Mouse (Mus musculus) megakaryocyte progenitor cell, adult 5-6 weeks (primary cell): Measurements from ENCODE around the gene Gm20479. TPM values are rescaled to one million over a fixed set of nuclear protein-coding genes. Genes with fewer than 3 reads are reported as not detected.

Experiments
- ATAC-seq: replicated peaks from 2 replicates; pipeline ENCODE4 v1.8.0; 2016; ENCODE audit warnings: mild to moderate bottlenecking, moderate TSS enrichment, inconsistent platforms; ENCODE audit not compliant: poor library complexity
- total RNA-seq, 2 experiments: library from RNA; stranded (forward) in 1 of 2; stranded (reverse) in 1 of 2; fragments of 157-497, 149-512 nt in 1 of 2; fragments of 200-1000 nt in 1 of 2; gene quantifications; 2 replicates each; pipeline versions ENCODE4 v1.2.3 to v1.2.4; 2015 to 2017

The Gm20479 gene
- total RNA-seq, 2 experiments from 2014 or later: not detected

DNA sequence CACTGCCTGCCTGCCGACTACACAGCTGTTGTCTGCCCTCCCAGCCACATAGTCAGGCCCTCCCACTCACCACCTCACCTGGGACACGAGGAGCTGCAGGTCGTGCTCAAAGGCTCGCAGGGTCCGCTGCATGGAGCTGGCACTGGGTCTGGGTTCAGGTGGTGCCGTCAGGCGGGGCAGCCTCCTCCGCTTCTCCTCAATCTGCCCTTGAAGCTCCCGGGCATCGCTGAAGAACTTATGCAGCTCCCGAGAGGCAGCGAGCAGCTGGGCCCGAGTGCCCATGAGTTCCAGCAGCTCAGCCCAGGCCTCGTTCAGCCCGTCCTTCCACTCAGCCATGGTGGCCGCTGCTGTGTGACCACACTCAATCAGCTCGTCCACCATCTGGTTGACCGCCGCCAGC, 11.9 kb upstream of the Gm20479 start:
- no peak for ATAC-seq

DNA sequence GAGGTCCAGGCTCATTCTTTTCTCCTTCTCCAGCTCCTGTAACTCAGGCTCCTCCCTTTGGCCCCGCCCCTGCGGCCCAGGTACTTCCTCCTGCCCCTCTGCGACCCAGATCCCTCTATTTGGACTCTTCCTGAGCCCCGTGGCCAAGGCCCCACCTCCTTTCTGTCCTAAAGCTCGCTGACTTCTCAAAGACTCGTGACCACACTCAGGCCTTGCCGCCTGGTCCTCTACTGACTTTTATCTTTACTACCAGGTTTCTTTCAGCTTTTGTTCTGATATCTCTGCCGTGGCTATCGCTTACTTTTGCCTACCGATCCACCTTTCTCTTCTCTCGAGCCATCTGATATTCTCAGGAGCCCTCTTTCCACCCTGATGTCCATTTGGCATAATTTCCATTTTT, 10.8 kb upstream of the Gm20479 start:
- ATAC-seq: peak; percentile 55

DNA sequence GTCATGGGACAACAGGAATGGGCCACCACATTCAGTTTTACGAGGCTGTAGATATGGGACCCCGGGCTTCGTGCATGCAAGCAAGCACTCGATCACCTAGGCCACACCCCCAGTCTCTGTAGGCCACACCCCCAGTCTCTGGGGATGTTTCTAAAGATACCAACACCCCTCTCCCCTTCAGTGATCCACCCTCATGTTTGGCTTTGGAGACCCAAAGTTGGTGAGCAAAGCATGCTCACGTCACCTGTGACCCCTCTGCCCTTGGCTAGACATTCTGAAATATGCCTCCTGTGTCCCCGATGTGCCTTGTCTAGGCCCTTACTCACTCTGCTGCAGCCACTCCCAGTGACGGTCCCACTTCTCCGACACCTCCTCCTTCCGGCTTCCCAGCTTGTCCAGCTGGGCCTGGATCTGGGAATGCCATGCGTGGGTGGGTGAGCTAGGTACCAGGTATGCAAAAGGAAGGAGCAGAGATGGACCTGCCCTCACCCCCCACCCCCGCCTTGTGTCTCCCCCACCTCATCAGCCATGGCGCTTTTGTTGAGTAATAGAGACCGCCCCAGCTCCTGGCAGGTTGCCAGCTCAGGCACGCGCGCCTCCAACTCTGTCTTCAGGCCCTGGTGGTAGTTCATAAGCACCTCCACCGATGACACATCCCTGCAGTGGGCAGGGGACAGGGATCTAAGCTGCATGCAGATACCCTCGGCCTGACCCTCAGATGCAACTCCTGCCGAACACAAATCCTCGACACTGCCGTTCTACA, 9.0 kb upstream of the Gm20479 start:
- no peak for ATAC-seq

DNA sequence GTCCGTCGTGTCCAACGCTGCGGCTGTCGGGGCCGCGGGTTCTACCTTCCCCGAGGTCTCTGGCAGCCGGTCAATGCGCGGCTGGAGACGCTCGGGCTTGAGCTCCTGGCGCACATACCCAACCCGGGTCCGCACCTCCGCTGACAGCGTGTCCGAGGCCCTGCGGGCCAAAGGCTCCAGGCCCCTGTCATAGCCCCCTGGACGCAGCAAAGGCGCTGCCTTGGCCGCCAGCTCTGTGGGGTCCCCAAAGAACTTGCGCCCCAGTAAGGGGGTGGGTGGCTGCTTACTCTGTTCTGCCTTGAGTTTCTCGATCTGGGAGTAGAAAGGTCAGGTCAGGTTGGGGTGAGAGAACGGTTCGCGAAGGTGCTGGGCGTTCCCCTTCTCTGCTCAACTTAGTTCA, 7.2 kb upstream of the Gm20479 start:
- ATAC-seq: no peak

DNA sequence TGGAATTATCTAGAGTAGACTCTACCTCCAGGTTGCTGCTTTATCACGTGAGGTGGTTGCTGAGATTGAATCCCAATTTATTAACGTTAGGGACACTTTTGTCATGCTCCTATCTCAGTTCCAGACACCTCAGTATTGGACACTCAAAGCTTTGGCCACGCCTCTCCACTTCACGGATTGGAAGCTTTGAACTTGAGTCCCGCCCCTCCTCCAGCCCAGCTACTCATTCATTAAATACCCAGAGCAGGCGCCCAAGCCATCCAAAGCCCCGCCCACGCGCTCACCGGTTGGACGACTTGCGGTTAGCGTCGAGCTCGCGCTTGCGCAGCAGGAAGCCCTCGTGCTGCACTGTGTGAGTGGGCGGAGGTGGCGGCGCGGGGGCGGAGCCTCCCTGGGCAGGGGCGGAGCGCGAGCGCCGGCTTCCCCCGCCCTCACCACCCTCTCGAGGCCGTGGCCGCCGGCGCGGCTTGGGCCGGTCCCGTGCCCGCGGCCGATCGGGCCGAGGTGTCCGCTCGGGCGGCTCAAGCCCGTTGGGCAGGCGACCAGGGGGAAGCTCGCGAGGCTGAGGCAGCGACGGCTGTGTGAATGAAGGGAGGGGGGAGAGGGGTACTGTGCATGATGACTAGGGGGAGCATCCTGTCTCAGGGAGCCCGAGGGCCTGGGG, 4.2 kb upstream of the Gm20479 start:
- ATAC-seq: peak; percentile 85

DNA sequence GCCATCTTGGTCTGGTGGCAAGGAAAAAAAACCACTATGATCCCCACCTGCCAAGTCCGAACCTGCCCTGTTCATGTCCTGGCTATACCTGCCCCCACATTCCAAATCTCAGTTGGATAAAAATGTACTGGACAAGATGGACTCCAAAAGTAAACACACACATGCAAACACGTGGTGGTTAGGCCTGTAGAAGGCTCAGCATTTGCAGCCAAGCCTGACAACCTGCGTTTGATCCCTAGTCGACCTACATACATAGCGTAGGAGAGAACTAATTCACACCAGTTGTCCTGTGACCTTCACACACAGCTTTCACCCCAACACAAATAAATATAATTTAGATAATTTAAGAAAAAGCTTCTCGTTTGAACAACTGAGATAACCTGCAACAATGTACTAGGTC, 3.5 kb upstream of the Gm20479 start:
- ATAC-seq: no peak

DNA sequence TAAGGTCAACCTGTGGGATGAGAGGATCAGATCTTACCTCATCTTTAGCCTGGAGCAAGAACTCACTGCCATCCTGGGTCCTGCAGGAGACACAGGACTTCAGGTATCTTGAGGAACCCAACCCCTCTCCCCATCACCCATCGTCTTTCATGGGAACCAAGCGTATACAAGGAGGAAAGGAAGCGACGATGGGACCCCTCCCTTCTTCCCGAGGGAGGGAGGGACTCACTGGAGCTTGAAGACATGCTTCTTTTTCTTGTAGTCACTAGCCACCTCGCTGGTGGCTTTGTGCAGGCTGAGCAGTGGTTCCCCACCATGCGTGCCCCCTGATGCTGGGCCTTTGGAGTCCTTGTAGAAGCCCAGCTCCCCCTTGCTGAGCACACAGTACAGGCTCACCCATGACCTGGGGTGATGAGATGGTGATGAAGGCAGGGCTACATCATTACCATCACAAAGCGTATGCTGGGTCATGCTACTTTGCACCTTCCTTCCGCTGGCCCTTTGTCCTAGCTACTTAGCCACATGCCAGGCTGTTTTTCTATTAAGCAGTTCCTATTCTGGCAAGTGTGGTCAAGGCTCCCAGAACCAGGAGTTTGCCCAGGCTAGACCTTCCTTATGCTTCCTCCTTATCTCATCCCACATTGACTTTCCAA, 2.6 kb upstream of the Gm20479 start:
- ATAC-seq: no peak

DNA sequence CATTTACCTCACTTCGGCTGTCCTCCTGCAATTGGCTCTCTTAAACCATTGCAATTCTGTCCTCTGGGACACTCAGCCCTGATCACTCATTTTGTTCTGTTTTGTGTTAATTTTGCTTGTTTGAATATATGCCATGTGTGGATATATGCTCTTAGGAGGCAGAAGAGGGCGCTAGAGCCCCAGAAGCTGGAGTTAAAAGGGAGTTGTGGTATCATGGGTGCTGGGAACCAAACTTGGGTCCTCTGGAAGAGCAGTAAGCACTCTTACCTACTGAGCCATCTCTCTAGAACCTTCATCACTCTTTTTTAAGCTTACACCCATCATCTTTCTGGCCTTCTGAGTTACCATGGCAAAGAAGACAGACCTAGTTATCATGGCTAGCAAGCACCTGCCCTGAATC, 1.9 kb upstream of the Gm20479 start:
- ATAC-seq: no peak

DNA sequence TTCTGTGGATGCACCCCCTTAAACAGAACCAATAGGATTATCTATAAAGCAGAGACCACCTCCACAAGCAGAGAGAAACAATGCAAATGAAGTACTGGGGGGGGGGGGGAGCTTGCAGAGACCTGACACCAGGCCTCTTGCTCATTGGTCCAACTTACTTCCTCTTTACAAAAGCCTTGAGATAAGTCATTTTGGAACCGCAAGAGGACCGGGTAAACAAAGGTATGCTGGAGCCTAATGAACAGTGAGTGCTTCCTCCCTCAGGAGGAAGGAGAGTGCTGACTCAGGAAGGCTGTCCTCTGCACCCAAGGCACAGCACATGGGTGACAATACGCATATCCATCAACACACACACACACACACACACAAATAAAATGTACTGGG, 368 bp upstream of the Gm20479 start:
- ATAC-seq: peak; percentile 31

DNA sequence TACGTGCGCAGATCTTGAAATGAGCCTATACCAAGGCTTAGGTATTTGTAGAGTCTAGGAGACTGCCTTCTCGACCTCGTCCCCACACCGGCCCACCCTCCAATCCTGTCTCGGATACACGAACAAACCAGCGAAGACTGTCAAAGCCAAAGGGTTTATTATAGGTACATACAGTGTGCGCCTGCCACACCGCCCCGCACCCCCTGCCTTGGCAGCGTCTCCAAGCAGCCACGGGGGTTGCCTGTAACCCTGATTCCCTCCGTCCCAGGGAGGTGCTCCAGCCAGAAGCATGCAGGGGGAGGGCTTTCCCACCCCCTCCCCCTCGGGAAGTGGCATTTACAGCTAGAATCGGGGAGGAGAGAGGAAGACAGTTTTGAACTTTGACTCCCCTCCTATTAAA, 971 bp downstream of the Gm20479 start:
- no peak; the same call in 1 of the 2 replicates for ATAC-seq

DNA sequence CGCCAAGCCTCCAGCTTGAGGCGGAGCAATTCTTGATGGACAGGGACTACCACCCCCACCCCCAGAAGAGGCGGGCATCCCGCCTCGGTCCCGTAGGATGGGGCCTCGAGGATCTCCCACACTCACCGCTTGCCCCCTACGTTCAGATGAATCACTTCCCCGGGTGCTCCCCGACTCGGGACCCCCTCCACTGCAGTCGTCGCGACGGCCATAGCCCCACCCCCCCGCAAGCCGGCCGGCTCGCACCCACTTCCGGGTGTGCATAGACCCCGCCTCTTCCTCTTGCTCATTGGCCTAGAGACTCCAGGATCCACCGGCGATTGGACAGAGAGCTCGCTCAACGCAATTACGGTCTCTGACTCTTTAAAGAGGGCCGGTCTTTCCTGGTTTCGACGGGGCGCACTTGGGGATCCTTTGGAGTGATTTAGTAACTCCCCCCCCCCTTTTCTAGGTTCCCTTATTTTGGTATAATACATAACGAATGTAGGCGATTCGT, 1.4 kb downstream of the Gm20479 start, which contains the start of gene Shkbp1:
Shkbp1 (minus strand) TSS at position 275 of the 496 bp plus-strand sequence.
- ATAC-seq: peak; percentile 84

DNA sequence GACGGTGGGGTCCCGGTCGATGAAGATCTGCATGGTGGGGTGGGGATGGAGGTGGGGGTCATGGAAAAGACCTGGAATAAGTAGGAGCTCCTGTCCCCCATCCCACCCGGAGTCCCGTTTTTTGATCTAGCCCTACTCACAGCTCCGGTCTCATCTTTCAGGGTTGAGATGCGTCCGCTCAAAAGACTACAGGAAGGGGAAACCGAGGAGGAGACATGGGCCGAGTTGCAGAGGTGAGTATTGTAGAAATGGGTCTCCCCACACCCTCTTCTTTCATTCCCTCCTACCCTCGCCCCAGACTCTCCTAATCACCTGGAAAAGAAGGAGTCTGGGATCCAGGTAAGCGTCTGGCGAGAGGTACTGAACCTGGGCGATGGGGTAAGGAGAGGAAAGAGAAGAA, 2.0 kb downstream of the Gm20479 start:
- no peak for ATAC-seq

DNA sequence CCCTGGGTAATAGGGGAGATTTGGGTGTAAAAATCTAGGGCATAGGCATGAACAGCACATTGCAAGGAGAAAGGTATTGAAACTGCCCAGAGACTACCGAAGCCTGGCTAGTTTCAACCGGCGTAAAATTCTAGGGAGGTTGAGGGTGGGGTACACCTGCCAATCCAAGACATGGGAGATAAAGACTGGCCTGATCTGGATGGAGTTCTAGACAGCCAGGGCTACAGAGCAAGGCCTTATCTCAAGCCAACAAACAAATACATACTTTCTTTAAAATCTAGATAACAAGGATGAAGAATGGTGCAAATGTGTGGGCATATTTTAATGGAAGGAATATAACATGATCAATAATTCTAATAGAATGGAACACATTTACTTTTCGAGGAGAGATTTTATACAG, 2.4 kb downstream of the Gm20479 start:
- ATAC-seq: 0 out of 2 replicates have a peak, but pooled peaks have one; percentile 7

DNA sequence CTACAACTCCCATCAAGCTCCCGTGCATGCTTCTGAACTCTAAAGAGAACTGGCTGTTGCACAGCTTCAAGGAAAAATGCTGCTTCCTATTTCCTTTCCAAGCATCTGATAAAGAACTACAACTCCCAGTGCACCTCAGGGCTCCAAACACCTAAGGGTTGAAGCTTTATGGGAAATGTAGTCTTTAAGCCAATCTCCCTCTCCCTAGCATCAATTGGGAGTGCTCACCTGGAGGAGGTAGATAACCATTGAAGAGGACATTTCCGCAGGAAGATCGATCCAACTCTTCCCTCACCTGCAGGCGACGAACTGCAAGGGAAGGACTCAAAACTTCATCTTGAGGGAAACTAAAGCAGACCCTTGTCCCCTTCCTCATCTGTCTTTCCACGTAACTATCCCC, 3.1 kb downstream of the Gm20479 start:
- ATAC-seq: no peak

DNA sequence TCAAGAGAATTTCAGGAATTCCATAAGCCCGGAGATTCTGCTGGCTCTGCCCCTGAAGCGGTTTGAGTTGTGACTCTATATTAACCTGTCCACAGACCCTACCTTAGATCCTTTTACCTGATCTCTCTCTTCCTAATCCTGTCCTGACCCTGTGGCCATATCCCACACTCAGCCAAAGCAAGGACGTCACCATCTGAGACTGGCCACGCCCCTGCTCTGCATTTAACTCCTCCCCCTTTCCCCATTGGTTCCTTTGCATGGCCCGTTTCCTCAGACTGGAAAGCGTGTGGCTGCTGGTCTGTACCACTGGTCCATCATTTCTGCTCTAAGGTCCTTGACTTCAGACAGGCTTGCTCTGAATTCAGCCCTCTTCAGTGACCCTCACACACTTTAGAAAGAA, 11.8 kb downstream of the Gm20479 start:
- ATAC-seq: peak; percentile 43; the same call in 1 of the 2 replicates

DNA sequence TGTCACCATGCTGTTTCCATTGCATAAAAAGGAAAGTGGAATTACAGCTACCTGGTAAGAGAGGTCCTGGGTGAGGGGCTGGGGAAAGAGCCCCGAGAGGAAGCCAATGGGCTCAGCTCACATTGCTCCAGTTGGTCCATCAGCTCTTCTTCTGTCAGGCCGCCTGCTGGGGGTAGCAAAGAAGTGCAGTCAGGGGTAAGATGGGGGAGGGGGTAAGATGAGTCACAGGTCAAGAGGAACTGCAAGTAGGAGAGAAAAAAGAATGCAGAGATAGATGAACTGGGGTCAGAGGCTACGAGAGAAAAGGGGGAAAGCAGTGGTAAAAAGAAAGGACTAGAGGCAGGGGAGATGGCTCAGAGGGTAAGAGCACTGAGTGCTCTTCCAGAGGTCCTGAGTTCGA, 14.6 kb downstream of the Gm20479 start:
- peak; percentile 84 for ATAC-seq

DNA sequence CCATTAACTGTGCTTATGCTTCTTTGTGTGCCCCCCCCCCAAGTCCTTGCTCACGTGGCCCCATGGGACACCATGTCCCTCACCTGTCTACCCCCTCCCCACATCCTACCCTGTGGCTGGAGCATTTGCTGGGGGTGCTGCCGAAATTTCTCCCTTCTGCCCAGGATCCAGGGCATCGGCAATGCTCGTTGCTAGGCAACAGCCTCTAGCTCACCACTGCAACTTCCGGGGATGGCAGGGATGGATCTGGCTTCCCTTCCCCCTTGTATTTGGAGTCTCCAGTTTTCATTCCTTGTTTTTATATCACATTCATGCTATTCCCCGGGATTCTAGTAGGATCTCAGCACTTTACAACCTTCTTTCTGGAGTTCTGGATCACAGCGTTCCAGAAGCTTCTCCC, 17.7 kb downstream of the Gm20479 start:
- ATAC-seq: no peak

DNA sequence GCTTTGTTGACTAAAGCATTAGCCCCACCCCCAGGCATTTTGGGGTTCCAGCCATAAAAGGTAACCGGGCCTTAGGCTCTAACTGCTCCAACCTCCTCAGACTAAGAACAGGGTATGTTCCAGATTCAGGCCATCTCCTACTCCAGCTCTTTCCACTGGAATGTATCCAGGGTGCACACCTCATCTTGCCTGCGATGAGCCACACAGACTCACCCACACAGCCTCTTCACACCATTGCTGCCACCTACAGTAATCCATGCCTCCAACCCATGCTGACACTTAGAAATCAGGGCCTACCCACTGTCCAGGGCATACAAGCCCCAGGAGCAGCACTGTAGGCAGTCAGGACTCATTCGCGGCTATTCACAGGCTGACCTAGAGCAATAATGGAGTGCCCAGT, 18.1 kb downstream of the Gm20479 start:
- no peak for ATAC-seq

DNA sequence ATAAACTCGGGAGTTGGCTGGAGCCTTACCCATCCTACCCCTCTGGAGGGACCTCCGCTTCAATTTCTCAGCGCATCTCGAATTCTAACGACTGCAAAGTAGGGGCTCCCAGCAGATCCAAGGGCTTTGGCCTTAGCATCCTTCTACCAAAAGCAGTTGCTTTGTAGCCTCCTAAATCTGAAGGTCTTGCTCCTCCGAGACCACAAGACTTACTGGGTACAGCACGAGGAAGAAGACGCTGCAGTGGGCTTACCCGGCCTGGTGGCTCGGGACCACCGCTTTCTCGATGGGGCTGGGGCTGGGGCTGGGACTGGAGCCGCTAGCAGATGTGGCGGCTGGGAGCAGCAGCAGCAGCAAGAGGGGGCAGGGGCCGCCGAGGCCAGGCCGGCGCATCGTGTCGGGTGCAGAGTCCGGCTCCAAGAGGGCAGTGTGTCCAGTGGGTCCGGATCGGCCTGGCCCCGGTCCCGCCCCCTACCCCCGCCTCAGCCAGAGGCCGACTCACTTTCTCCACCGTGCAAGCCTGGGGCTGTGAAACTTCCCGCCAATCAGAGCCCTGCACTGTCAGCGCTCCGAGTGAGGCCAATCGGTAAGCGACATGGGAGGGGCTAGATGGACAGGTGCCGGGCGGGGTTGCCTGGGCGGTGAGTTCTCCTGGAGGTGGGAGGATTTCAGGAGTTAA, 19.9 kb downstream of the Gm20479 start, which contains the start of gene Ltbp4:
Ltbp4 (minus strand) TSS at position 518 of the 679 bp plus-strand sequence.
- ATAC-seq: no peak

DNA sequence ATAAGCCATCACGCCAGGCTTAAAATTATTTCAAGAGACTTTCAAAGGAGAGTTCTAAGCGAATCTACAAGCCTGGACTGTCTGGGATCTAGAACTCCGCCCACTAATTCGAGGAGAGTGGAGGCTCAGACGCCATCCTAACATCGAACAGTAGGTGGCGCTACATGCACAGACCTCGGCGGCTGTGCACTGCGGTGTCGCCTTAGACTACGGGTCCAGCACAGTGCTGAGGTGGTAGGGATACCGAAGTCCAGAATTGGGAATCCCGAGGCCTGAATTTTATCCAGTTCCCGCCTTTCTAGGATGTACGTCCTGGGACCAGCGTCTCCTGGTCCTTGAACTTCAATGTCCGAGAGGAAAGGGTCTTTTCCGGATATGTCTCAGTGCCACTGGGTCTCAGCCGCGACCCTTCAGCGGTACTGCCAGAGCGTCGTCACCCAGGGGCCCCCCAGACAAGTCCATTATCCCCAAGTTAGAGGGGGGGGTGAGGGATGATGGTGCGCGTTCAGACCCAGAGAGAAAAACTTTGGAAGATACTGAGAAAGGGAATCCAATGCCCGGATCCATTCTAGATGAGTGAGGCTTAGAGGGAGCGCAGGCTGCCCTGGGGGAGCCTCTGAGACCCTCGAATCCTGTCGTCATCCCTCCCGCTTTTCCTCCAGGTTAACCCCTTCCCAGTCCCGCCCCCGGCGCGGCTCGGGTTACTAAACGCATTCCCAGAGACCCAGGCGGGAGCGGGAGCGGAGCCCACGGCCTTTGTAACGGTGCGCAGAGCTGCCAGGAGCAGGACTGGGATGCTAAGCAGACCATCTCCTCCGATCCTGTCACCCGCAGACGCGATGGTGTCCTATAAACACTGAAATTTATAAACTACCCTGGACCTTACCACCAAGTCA, 21.0 kb downstream of the Gm20479 start:
- ATAC-seq: peak; percentile 76
